Mouse (Mus musculus): ENCODE data around the gene Etv6. TPM values are rescaled to one million over a fixed set of nuclear protein-coding genes. Genes with fewer than 3 reads are reported as not detected.
A peak's percentile ranks its signal among the peaks of the same experiment; 100 is the strongest.

The Etv6 gene
- polyA plus RNA-seq, 1 experiment from 2014 or later, result 4.5 TPM

- WGBS, result 39% methylated on average over 4 of the region's 4 CpGs
- no peak overlapping the region for H3K27ac ChIP-seq
- H3K36me3 ChIP-seq (replicated peaks), result no peaks in the 10 kb centered on the region
- H3K9ac ChIP-seq, result no peak overlapping the region
- H3K27me3 ChIP-seq (replicated peaks), result no peaks in the 10 kb centered on the region
- ATAC-seq (replicated peaks), result no peak
- no peaks in the 10 kb centered on the region for H3K9me3 ChIP-seq
- no peak overlapping the region for H3K4me2 ChIP-seq
- no peak overlapping the region for H3K4me3 ChIP-seq
- no peaks in the 10 kb centered on the region for H3K4me1 ChIP-seq
These were observed 83.6 kb downstream of the Etv6 start for GRCm38 (mm10) chr6:134119136-134119535.

- no peaks in the 10 kb centered on the region for H3K27me3 ChIP-seq (replicated peaks)
- 83% methylated on average over 4 of the region's 4 CpGs for WGBS
- H3K4me1 ChIP-seq, result no peaks in the 10 kb centered on the region
- H3K27ac ChIP-seq, result no peak overlapping the region
- H3K4me2 ChIP-seq, result no peak overlapping the region
- H3K4me3 ChIP-seq, result no peak overlapping the region
- no peaks in the 10 kb centered on the region for H3K9me3 ChIP-seq
- ATAC-seq (replicated peaks), result no peak
- H3K9ac ChIP-seq, result no peak overlapping the region
- no peaks in the 10 kb centered on the region for H3K36me3 ChIP-seq (replicated peaks)
These were observed 84.7 kb downstream of the Etv6 start for GRCm38 (mm10) chr6:134120227-134120626.

GRCm38 (mm10) chr6:134120712-134121111 is 85.2 kb downstream of the Etv6 start:
- Histone ChIP-seq H3K27me3 (replicated peaks) (no peaks in the 10 kb centered on the region), H3K27ac (no peak overlapping the region), H3K4me2 (no peak overlapping the region), H3K36me3 (replicated peaks) (no peaks in the 10 kb centered on the region), H3K4me1 (no peaks in the 10 kb centered on the region), H3K4me3 (no peak overlapping the region), H3K9me3 (no peaks in the 10 kb centered on the region), H3K9ac (no peak overlapping the region)
- no peak for ATAC-seq (replicated peaks)
- 83% methylated on average over 12 of the region's 12 CpGs for WGBS

- Histone ChIP-seq H3K9ac (no peak overlapping the region), H3K9me3 (no peaks in the 10 kb centered on the region), H3K4me3 (no peak overlapping the region), H3K36me3 (replicated peaks) (no peaks in the 10 kb centered on the region), H3K4me1 (peaks cover 3% of the 10 kb centered on the region), H3K27me3 (replicated peaks) (no peaks in the 10 kb centered on the region), H3K4me2 (no peak overlapping the region), H3K27ac (no peak overlapping the region)
- no peak for ATAC-seq (replicated peaks)
- 68% methylated on average over 5 of the region's 5 CpGs for WGBS
These were observed 87.4 kb downstream of the Etv6 start for GRCm38 (mm10) chr6:134122945-134123344.

GRCm38 (mm10) chr6:134123474-134123873 is 88.0 kb downstream of the Etv6 start:
- Histone ChIP-seq H3K4me1 (peaks cover 8% of the 10 kb centered on the region), H3K4me2 (no peak overlapping the region), H3K27me3 (replicated peaks) (no peaks in the 10 kb centered on the region), H3K9me3 (no peaks in the 10 kb centered on the region), H3K27ac (no peak overlapping the region), H3K9ac (no peak overlapping the region), H3K4me3 (no peak overlapping the region), H3K36me3 (replicated peaks) (no peaks in the 10 kb centered on the region)
- ATAC-seq (replicated peaks), result no peak
- 90% methylated on average over 7 of the region's 7 CpGs for WGBS

GRCm38 (mm10) chr6:134124256-134124655 is 88.8 kb downstream of the Etv6 start:
- Histone ChIP-seq H3K9me3 (no peaks in the 10 kb centered on the region), H3K27me3 (replicated peaks) (no peaks in the 10 kb centered on the region), H3K4me2 (no peak overlapping the region), H3K4me1 (peaks cover 8% of the 10 kb centered on the region), H3K27ac (no peak overlapping the region), H3K4me3 (no peak overlapping the region), H3K36me3 (replicated peaks) (no peaks in the 10 kb centered on the region), H3K9ac (no peak overlapping the region)
- 92% methylated on average over 10 of the region's 10 CpGs for WGBS
- ATAC-seq (replicated peaks), result no peak

GRCm38 (mm10) chr6:134127996-134128395 is 92.5 kb downstream of the Etv6 start:
- Histone ChIP-seq H3K9ac (no peak overlapping the region), H3K4me3 (no peak overlapping the region), H3K27me3 (replicated peaks) (no peaks in the 10 kb centered on the region), H3K4me2 (no peak overlapping the region), H3K36me3 (replicated peaks) (no peaks in the 10 kb centered on the region), H3K27ac (no peak overlapping the region), H3K9me3 (no peaks in the 10 kb centered on the region), H3K4me1 (peaks cover 8% of the 10 kb centered on the region)
- 61% methylated on average over 6 of the region's 6 CpGs for WGBS
- peak; percentile 57 for ATAC-seq (replicated peaks)

GRCm38 (mm10) chr6:134128594-134128993 is 93.1 kb downstream of the Etv6 start:
- no peak overlapping the region for H3K9ac ChIP-seq
- peak; percentile 19; the same call in 1 of the 2 replicates for ATAC-seq (replicated peaks)
- H3K9me3 ChIP-seq, result no peaks in the 10 kb centered on the region
- no peaks in the 10 kb centered on the region for H3K27me3 ChIP-seq (replicated peaks)
- H3K4me3 ChIP-seq, result no peak overlapping the region
- peaks cover 8% of the 10 kb centered on the region for H3K4me1 ChIP-seq
- H3K36me3 ChIP-seq (replicated peaks), result no peaks in the 10 kb centered on the region
- peak overlapping the region; percentile 2; the same call in 1 of the 2 replicates for H3K27ac ChIP-seq
- WGBS, result 81% methylated on average over 13 of the region's 13 CpGs
- H3K4me2 ChIP-seq, result no peak overlapping the region

- no peak overlapping the region for H3K27ac ChIP-seq
- no peaks in the 10 kb centered on the region for H3K9me3 ChIP-seq
- H3K9ac ChIP-seq, result no peak overlapping the region
- no peak overlapping the region for H3K4me3 ChIP-seq
- H3K4me2 ChIP-seq, result no peak overlapping the region
- WGBS, result 95% methylated on average over 7 of the region's 7 CpGs
- ATAC-seq (replicated peaks), result no peak
- H3K36me3 ChIP-seq (replicated peaks), result no peaks in the 10 kb centered on the region
- peaks cover 8% of the 10 kb centered on the region for H3K4me1 ChIP-seq
- H3K27me3 ChIP-seq (replicated peaks), result no peaks in the 10 kb centered on the region
These were observed 94.3 kb downstream of the Etv6 start for GRCm38 (mm10) chr6:134129848-134130247.

- Histone ChIP-seq H3K4me1 (peaks cover 8% of the 10 kb centered on the region), H3K9ac (no peak overlapping the region), H3K27me3 (replicated peaks) (no peaks in the 10 kb centered on the region), H3K9me3 (no peaks in the 10 kb centered on the region), H3K4me3 (no peak overlapping the region), H3K4me2 (no peak overlapping the region), H3K36me3 (replicated peaks) (no peaks in the 10 kb centered on the region), H3K27ac (no peak overlapping the region)
- ATAC-seq (replicated peaks), result no peak
- 96% methylated on average over 5 of the region's 5 CpGs for WGBS
These were observed 95.3 kb downstream of the Etv6 start for GRCm38 (mm10) chr6:134130816-134131215.

GRCm38 (mm10) chr6:134131601-134132000 is 96.1 kb downstream of the Etv6 start:
- H3K4me2 ChIP-seq, result no peak overlapping the region
- no peak overlapping the region for H3K27ac ChIP-seq
- H3K4me3 ChIP-seq, result no peak overlapping the region
- H3K27me3 ChIP-seq (replicated peaks), result no peaks in the 10 kb centered on the region
- peaks cover 8% of the 10 kb centered on the region for H3K4me1 ChIP-seq
- no peaks in the 10 kb centered on the region for H3K9me3 ChIP-seq
- 92% methylated on average over 2 of the region's 2 CpGs for WGBS
- ATAC-seq (replicated peaks), result no peak
- no peaks in the 10 kb centered on the region for H3K36me3 ChIP-seq (replicated peaks)
- no peak overlapping the region for H3K9ac ChIP-seq

GRCm38 (mm10) chr6:134133756-134134155 is 98.3 kb downstream of the Etv6 start:
- no peaks in the 10 kb centered on the region for H3K36me3 ChIP-seq (replicated peaks)
- 56% methylated on average over 4 of the region's 4 CpGs for WGBS

GRCm38 (mm10) chr6:134134821-134135323 is 99.4 kb downstream of the Etv6 start:
- 92% methylated on average over 9 of the region's 9 CpGs for WGBS
- H3K4me2 ChIP-seq, result no peak overlapping the region
- ATAC-seq (replicated peaks), result no peak
- no peak overlapping the region for H3K9ac ChIP-seq
- no peaks in the 10 kb centered on the region for H3K36me3 ChIP-seq (replicated peaks)
- H3K27ac ChIP-seq, result no peak overlapping the region
- no peaks in the 10 kb centered on the region for H3K4me1 ChIP-seq
- no peak overlapping the region for H3K4me3 ChIP-seq
- no peaks in the 10 kb centered on the region for H3K27me3 ChIP-seq (replicated peaks)
- no peaks in the 10 kb centered on the region for H3K9me3 ChIP-seq

More at GRCm38 (mm10) chr6:134133756-134134155, 98.3 kb downstream of the Etv6 start:
- Histone ChIP-seq H3K9ac (no peak overlapping the region), H3K27me3 (replicated peaks) (no peaks in the 10 kb centered on the region), H3K9me3 (no peaks in the 10 kb centered on the region), H3K4me3 (no peak overlapping the region), H3K4me2 (no peak overlapping the region), H3K27ac (no peak overlapping the region), H3K4me1 (no peaks in the 10 kb centered on the region)
- no peak for ATAC-seq (replicated peaks)
